Mouse (Mus musculus) lung, adult 2 months (tissue): ENCODE measurements around the gene Dnmt1. TPM values are rescaled to one million over a fixed set of nuclear protein-coding genes. Genes with fewer than 3 reads are reported as not detected.

Source experiments
- DNase-seq: peaks from one replicate; pipeline ENCODE4 v3.0.0; 2022
- H3K4me1 ChIP-seq: fragments of 200-500 bp; 2 replicates; pipeline ENCODE4 v1.6.1; 2011; ENCODE audit warnings: low read length; ENCODE audit not compliant: control insufficient read depth, insufficient read depth
- H3K4me3 ChIP-seq: fragments of 200-500 bp; replicated peaks from 2 replicates; pipeline ENCODE3; 2011; ENCODE audit warnings: low read depth, mild to moderate bottlenecking, control low read depth, low read length; ENCODE audit errors: extremely low read depth
- CTCF ChIP-seq: fragments of 200-500 bp; IDR thresholded peaks from 2 replicates; pipeline ENCODE4 v1.5.1; 2011; ENCODE audit warnings: mild to moderate bottlenecking, low read length, control low read depth; ENCODE audit not compliant: insufficient read depth
- POLR2A ChIP-seq: fragments of 200-500 bp; IDR thresholded peaks from 2 replicates; pipeline ENCODE4 v1.6.1; 2011; ENCODE audit warnings: low read depth, mild to moderate bottlenecking, control low read depth, low read length, borderline replicate concordance; ENCODE audit errors: extremely low read depth
- WGBS: fragments of 180-500 bp; shearing (Covaris S2); methylation state at CpG from one replicate; pipeline ENCODE4 v1.1.7; 2018; 5-methylcytosine and 5-hydroxymethylcytosine counted together
- polyA plus RNA-seq: library from polyadenylated mRNA; depleted of rRNA; stranded (reverse); fragments of >200 nt; gene quantifications from 2 replicates; pipeline ENCODE4 v1.2.3, GENCODE M21; 2012

Gene Dnmt1
- polyA plus RNA-seq, 1 experiment, result 22.8 TPM

GRCm38 (mm10) chr9:20878041-20878709 lies 81.5 kb downstream of the Dnmt1 start:
- under 1% methylated on average over 69 of the region's 69 CpGs for WGBS
- peaks cover 4% of the 10 kb centered on the region; the same call in 1 of the 2 replicates for H3K4me1 ChIP-seq
- peak; percentile 99 for DNase-seq
- TF ChIP-seq POLR2A (peak; percentile 85), CTCF (peak; percentile 70)
- H3K4me3 ChIP-seq, result peak overlapping the region; percentile 68

GRCm38 (mm10) chr9:20877118-20878040 lies 82.3 kb downstream of the Dnmt1 start:
- H3K4me3 ChIP-seq, result peak overlapping the region; percentile 68
- TF ChIP-seq POLR2A (peak; percentile 90), CTCF (no peak)
- peaks cover 4% of the 10 kb centered on the region; the same call in 1 of the 2 replicates for H3K4me1 ChIP-seq
- DNase-seq, result no peak
- 34% methylated on average over 14 of the region's 14 CpGs for WGBS

GRCm38 (mm10) chr9:20876318-20877117 lies 83.2 kb downstream of the Dnmt1 start:
- no peak for DNase-seq
- WGBS, result 72% methylated on average over 8 of the region's 9 CpGs
- Histone ChIP-seq H3K4me3 (no peak overlapping the region), H3K4me1 (peaks cover 4% of the 10 kb centered on the region; the same call in 1 of the 2 replicates)
- TF ChIP-seq CTCF, result no peak
- TF ChIP-seq POLR2A, result no peak

- WGBS, result 65% methylated on average over 23 of the region's 23 CpGs
- TF ChIP-seq POLR2A (no peak), CTCF (no peak)
- DNase-seq, result no peak
- H3K4me1 ChIP-seq, result peaks cover 4% of the 10 kb centered on the region; the same call in 1 of the 2 replicates
- H3K4me3 ChIP-seq, result no peak overlapping the region
Observed at GRCm38 (mm10) chr9:20875021-20875790, 84.5 kb downstream of the Dnmt1 start.

- 90% methylated on average over 12 of the region's 12 CpGs for WGBS
- no peak for DNase-seq
- Histone ChIP-seq H3K4me1 (peaks cover 7% of the 10 kb centered on the region; the same call in 1 of the 2 replicates), H3K4me3 (no peak overlapping the region)
- TF ChIP-seq POLR2A, result no peak
- TF ChIP-seq CTCF, result no peak
Observed at GRCm38 (mm10) chr9:20873521-20873920, 86.2 kb downstream of the Dnmt1 start.

GRCm38 (mm10) chr9:20872991-20873390 lies 86.7 kb downstream of the Dnmt1 start:
- Histone ChIP-seq H3K4me3 (no peak overlapping the region), H3K4me1 (peaks cover 7% of the 10 kb centered on the region; the same call in 1 of the 2 replicates)
- TF ChIP-seq POLR2A (no peak), CTCF (no peak)
- DNase-seq, result no peak
- WGBS, result 91% methylated on average over 10 of the region's 10 CpGs

- H3K4me3 ChIP-seq, result no peak overlapping the region
- no peak for TF ChIP-seq POLR2A
- TF ChIP-seq CTCF, result no peak
- peaks cover 4% of the 10 kb centered on the region; the same call in 1 of the 2 replicates for H3K4me1 ChIP-seq
- 79% methylated on average over 12 of the region's 12 CpGs for WGBS
- DNase-seq, result no peak
Observed at GRCm38 (mm10) chr9:20870211-20871173, 89.2 kb downstream of the Dnmt1 start.

GRCm38 (mm10) chr9:20869246-20869645 lies 90.4 kb downstream of the Dnmt1 start:
- Histone ChIP-seq H3K4me3 (peak overlapping the region; percentile 61), H3K4me1 (peaks cover 4% of the 10 kb centered on the region; the same call in 1 of the 2 replicates)
- 5% methylated on average over 19 of the region's 19 CpGs for WGBS
- no peak for DNase-seq
- TF ChIP-seq POLR2A (no peak), CTCF (no peak)
